Mouse (Mus musculus) heart, embryonic 15.5 days (tissue): ENCODE data around the gene Setd7. TPM values are rescaled to one million over a fixed set of nuclear protein-coding genes. Genes with fewer than 3 reads are reported as not detected.
A peak's percentile ranks its signal among the peaks of the same experiment; 100 is the strongest.

ENCODE experiments used
- ATAC-seq: fragments of 200-750 bp; cut with Nextera tagmentation; replicated peaks from 2 replicates; pipeline ENCODE4 v1.8.0; 2017; ENCODE audit warnings: low read depth, moderate TSS enrichment; ENCODE audit not compliant: insufficient number of reproducible peaks, insufficient read depth, low FRiP score
- H3K27ac ChIP-seq: fragments of 300-500 bp; sonication (generic); 2 replicates; pipeline ENCODE4 v1.5.1; 2015; ENCODE audit warnings: mild to moderate bottlenecking, inconsistent platforms
- H3K27me3 ChIP-seq: fragments of 300-500 bp; sonication (generic); 2 replicates; pipeline ENCODE4 v1.6.1; 2015; ENCODE audit warnings: inconsistent platforms
- H3K36me3 ChIP-seq: fragments of 300-500 bp; sonication (generic); 2 replicates; pipeline ENCODE4 v1.6.1; 2015; ENCODE audit warnings: mild to moderate bottlenecking, inconsistent platforms
- H3K4me1 ChIP-seq: fragments of 300-500 bp; sonication (generic); replicated peaks from 2 replicates; pipeline ENCODE4 v1.6.1; 2015; ENCODE audit warnings: inconsistent platforms
- H3K4me2 ChIP-seq: fragments of 300-500 bp; sonication (generic); 2 replicates; pipeline ENCODE4 v1.6.1; 2015; ENCODE audit warnings: inconsistent platforms, mild to moderate bottlenecking, moderate library complexity
- H3K4me3 ChIP-seq: fragments of 300-500 bp; sonication (generic); 2 replicates; pipeline ENCODE4 v1.5.1; 2015; ENCODE audit warnings: mild to moderate bottlenecking, inconsistent platforms
- H3K9ac ChIP-seq: fragments of 300-500 bp; sonication (generic); 2 replicates; pipeline ENCODE4 v1.6.1; 2015; ENCODE audit warnings: mild to moderate bottlenecking, inconsistent platforms
- H3K9me3 ChIP-seq: fragments of 300-500 bp; sonication (generic); replicated peaks from 2 replicates; pipeline ENCODE4 v1.6.1; 2016; ENCODE audit warnings: inconsistent platforms
- WGBS: fragments of 180-500 bp; shearing (Covaris S2); methylation state at CpG from one replicate; pipeline ENCODE4 v1.1.7; 2015; ENCODE audit warnings: mixed read lengths; 5-methylcytosine and 5-hydroxymethylcytosine counted together
- polyA plus RNA-seq: library from polyadenylated mRNA; unstranded; fragments of >200 nt; fragmentation: Nextera tagmentation; extraction: Ambion mirVana; gene quantifications from 2 replicates; pipeline ENCODE4 v1.2.1, GENCODE M21; 2015

Setd7 gene
- polyA plus RNA-seq, 1 experiment from 2014 or later, result 5.1 TPM

DNA sequence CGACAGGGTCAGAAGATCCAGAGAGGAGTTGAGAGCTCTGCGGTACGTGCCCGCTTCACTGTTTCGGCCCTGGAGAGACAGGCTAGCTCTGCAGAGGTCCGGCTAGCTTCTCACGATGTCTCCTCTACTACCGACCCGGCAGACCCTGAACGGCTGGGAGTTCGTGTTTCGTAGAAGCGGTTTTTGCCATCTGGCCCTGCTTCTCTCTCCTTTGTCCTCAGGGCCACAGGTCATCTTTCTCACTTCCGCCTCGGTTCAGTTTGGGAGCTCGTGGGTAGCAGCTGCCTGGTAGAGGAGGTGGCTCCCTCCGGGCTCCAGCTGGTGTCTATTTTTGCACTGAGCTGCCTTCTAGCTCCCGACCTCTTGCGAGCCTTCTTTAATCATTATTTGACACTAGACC is 55.2 kb downstream of the Setd7 start:
- no peak overlapping the region for H3K4me3 ChIP-seq
- no peaks in the 10 kb centered on the region for H3K9me3 ChIP-seq
- ATAC-seq, result no peak
- H3K4me2 ChIP-seq, result no peak overlapping the region
- no peak overlapping the region for H3K27ac ChIP-seq
- no peaks in the 10 kb centered on the region for H3K27me3 ChIP-seq
- 0 out of 2 replicates have a peak, but pooled peaks cover 3% of the 10 kb centered on the region for H3K4me1 ChIP-seq
- H3K9ac ChIP-seq, result no peak overlapping the region
- whole genome bisulfite sequencing, result 60% methylated on average over 19 of the region's 19 CpGs
- no peaks in the 10 kb centered on the region for H3K36me3 ChIP-seq

- H3K27me3 ChIP-seq, result no peaks in the 10 kb centered on the region
- H3K27ac ChIP-seq, result no peak overlapping the region
- 0 out of 2 replicates have a peak, but pooled peaks cover 3% of the 10 kb centered on the region for H3K4me1 ChIP-seq
- no peaks in the 10 kb centered on the region for H3K9me3 ChIP-seq
- no peak overlapping the region for H3K4me3 ChIP-seq
- no peak overlapping the region for H3K4me2 ChIP-seq
- no peaks in the 10 kb centered on the region for H3K36me3 ChIP-seq
- ATAC-seq, result no peak
- 81% methylated on average over 11 of the region's 11 CpGs for WGBS
- no peak overlapping the region for H3K9ac ChIP-seq
Measured at GRCm38 (mm10) chr3:51504385-51504952, 56.2 kb downstream of the Setd7 start.

DNA sequence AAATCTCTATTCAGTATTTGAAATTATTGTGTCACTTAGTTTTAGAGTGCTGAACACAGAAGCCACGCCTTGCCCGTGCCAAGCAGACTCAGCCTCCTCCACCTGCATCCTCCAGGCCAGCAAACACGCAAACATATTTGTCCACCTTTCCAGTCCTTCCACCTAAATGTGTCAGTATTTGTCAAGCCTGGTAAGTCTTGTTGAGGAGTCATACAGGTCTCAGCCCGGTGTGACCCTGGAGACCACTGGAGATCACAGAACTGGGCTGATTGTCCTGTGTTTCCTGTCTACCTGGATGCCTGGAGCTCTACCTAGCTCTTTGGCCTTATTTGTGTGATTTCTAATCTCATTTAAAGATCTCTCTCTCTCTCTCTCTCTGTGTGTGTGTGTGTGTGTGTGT is 60.8 kb downstream of the Setd7 start:
- ATAC-seq, result no peak
- H3K36me3 ChIP-seq, result peaks cover 4% of the 10 kb centered on the region; the same call in 1 of the 2 replicates
- H3K4me2 ChIP-seq, result no peak overlapping the region
- no peaks in the 10 kb centered on the region for H3K9me3 ChIP-seq
- no peak overlapping the region for H3K27ac ChIP-seq
- H3K9ac ChIP-seq, result no peak overlapping the region
- H3K27me3 ChIP-seq, result no peaks in the 10 kb centered on the region
- H3K4me3 ChIP-seq, result no peak overlapping the region
- 87% methylated on average over 4 of the region's 4 CpGs for WGBS
- H3K4me1 ChIP-seq, result no peaks in the 10 kb centered on the region

GRCm38 (mm10) chr3:51498659-51499058 is 62.0 kb downstream of the Setd7 start:
- H3K27ac ChIP-seq, result no peak overlapping the region
- no peaks in the 10 kb centered on the region for H3K27me3 ChIP-seq
- WGBS, result 58% methylated on average over 5 of the region's 5 CpGs

GRCm38 (mm10) chr3:51497978-51498377 is 62.7 kb downstream of the Setd7 start:
- Histone ChIP-seq H3K4me3 (no peak overlapping the region), H3K27ac (no peak overlapping the region), H3K9me3 (no peaks in the 10 kb centered on the region), H3K27me3 (no peaks in the 10 kb centered on the region), H3K36me3 (peaks cover 16% of the 10 kb centered on the region), H3K4me1 (peaks cover 10% of the 10 kb centered on the region), H3K9ac (no peak overlapping the region), H3K4me2 (no peak overlapping the region)
- ATAC-seq, result no peak
- 96% methylated on average over 1 of the region's 1 CpGs for WGBS

More at GRCm38 (mm10) chr3:51498659-51499058, 62.0 kb downstream of the Setd7 start:
- Histone ChIP-seq H3K9ac (no peak overlapping the region), H3K36me3 (peaks cover 12% of the 10 kb centered on the region), H3K4me1 (peaks cover 4% of the 10 kb centered on the region; the same call in 1 of the 2 replicates), H3K9me3 (no peaks in the 10 kb centered on the region), H3K4me2 (no peak overlapping the region), H3K4me3 (no peak overlapping the region)
- no peak for ATAC-seq

DNA sequence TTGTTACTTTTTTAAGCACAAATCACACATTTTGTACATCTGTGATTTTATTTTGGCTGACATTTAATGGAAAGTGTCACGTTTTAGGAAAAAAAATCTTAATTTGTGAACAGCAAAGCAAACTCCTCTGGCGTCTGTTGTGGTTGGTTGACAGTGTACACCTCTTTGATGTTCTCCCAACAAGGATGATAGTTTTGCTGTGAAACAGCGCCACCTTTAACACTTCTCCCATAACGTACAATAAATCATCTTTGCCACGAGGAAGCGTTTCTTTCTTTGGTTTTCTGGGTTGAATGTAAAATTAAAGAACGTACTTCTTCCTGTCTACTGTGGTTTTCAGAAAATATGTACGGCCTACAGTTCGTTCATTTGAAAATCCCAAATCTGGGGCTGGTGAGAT is 65.0 kb downstream of the Setd7 start:
- H3K27me3 ChIP-seq, result no peaks in the 10 kb centered on the region
- H3K4me3 ChIP-seq, result no peak overlapping the region
- peaks cover 10% of the 10 kb centered on the region for H3K4me1 ChIP-seq
- no peaks in the 10 kb centered on the region for H3K9me3 ChIP-seq
- WGBS, result 89% methylated on average over 9 of the region's 9 CpGs
- no peak overlapping the region for H3K9ac ChIP-seq
- H3K4me2 ChIP-seq, result no peak overlapping the region
- ATAC-seq, result no peak
- peaks cover 16% of the 10 kb centered on the region for H3K36me3 ChIP-seq
- H3K27ac ChIP-seq, result no peak overlapping the region

GRCm38 (mm10) chr3:51494466-51494865 is 66.2 kb downstream of the Setd7 start:
- H3K4me1 ChIP-seq, result peaks cover 10% of the 10 kb centered on the region
- peaks cover 16% of the 10 kb centered on the region for H3K36me3 ChIP-seq
- WGBS, result 83% methylated on average over 2 of the region's 2 CpGs
- no peaks in the 10 kb centered on the region for H3K27me3 ChIP-seq
- H3K4me2 ChIP-seq, result no peak overlapping the region
- H3K9ac ChIP-seq, result no peak overlapping the region
- no peak overlapping the region for H3K4me3 ChIP-seq
- no peak for ATAC-seq
- H3K9me3 ChIP-seq, result no peaks in the 10 kb centered on the region
- H3K27ac ChIP-seq, result no peak overlapping the region

GRCm38 (mm10) chr3:51493272-51493838 is 67.3 kb downstream of the Setd7 start:
- Histone ChIP-seq H3K27ac (peak overlapping the region; percentile 35; the same call in 1 of the 2 replicates), H3K27me3 (no peaks in the 10 kb centered on the region), H3K36me3 (peaks cover 16% of the 10 kb centered on the region), H3K9ac (no peak overlapping the region), H3K4me2 (no peak overlapping the region), H3K4me3 (no peak overlapping the region), H3K4me1 (peaks cover 10% of the 10 kb centered on the region), H3K9me3 (no peaks in the 10 kb centered on the region)
- 52% methylated on average over 13 of the region's 13 CpGs for WGBS
- no peak for ATAC-seq

DNA sequence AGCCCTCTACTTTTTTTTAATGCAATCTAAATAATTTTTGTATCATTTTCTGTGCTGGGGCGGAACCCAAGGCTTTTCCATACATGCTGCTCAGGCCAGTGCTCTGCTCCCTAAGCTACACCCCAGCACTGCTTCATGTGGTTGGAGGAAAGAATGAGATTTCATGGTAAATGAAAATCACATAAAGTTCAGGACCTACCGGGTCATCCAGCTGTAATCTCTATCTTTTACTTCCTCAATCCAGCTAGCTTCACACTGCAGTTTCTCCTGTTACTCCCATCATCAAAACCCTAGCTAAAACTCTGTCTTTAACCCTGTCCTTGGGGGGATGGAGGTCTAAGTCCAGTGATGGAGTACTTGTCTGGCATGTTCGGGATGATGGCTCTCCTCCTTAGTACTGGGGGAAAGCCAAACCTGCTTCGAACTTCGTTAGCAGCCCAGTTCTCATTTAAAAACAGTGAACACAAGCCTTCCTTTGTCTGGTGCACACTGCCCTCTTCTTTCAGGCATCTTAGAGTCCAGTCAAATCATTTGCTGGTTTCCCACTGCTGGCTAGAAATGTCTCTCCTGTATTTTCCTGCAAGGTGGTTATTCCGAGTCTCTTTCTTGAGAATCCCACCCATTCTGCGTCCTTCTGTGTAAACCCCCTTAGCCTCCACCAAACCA is 70.5 kb downstream of the Setd7 start:
- Histone ChIP-seq H3K27me3 (no peaks in the 10 kb centered on the region), H3K36me3 (peaks cover 13% of the 10 kb centered on the region), H3K9ac (no peak overlapping the region), H3K4me1 (peaks cover 23% of the 10 kb centered on the region), H3K27ac (no peak overlapping the region), H3K4me3 (no peak overlapping the region), H3K9me3 (no peaks in the 10 kb centered on the region), H3K4me2 (no peak overlapping the region)
- ATAC-seq, result no peak
- 82% methylated on average over 7 of the region's 7 CpGs for WGBS

- ATAC-seq, result no peak
- Histone ChIP-seq H3K9me3 (no peaks in the 10 kb centered on the region), H3K27ac (no peak overlapping the region), H3K4me3 (no peak overlapping the region), H3K4me1 (peaks cover 25% of the 10 kb centered on the region), H3K4me2 (no peak overlapping the region), H3K36me3 (no peaks in the 10 kb centered on the region; the same call in 1 of the 2 replicates), H3K9ac (no peak overlapping the region), H3K27me3 (no peaks in the 10 kb centered on the region)
- WGBS, result 86% methylated on average over 4 of the region's 4 CpGs
Measured at GRCm38 (mm10) chr3:51486491-51487195, 74.0 kb downstream of the Setd7 start.

DNA sequence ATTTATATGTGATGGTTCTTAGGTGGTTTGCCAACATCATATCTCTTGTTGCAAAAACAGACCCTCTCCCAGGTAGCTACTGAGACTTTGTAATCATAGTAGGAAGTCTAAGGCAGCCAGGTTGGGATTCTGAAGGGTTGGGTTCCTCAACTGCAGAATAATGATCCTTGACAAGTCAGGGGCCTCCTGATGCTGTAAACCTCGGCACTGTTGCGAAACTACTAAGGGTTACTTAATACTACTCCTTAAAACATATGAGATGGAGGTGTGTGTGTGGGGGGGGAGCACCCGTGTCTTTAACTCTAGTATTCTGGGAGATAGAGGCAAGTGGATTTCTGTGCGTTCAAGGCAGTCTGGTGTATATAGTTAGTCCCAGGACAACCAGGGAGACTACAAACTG is 75.3 kb downstream of the Setd7 start:
- WGBS, result 73% methylated on average over 4 of the region's 4 CpGs
- no peak overlapping the region for H3K27ac ChIP-seq
- H3K4me3 ChIP-seq, result peak overlapping the region; percentile 98
- peaks cover 25% of the 10 kb centered on the region for H3K4me1 ChIP-seq
- ATAC-seq, result no peak
- no peaks in the 10 kb centered on the region for H3K9me3 ChIP-seq
- H3K27me3 ChIP-seq, result no peaks in the 10 kb centered on the region
- H3K4me2 ChIP-seq, result peak overlapping the region; percentile 74
- H3K36me3 ChIP-seq, result no peaks in the 10 kb centered on the region; the same call in 1 of the 2 replicates
- H3K9ac ChIP-seq, result 0 out of 2 replicates have a peak overlapping the region, but pooled peaks have one; percentile 88
